13 mouse cellular contexts compared by ENCODE assay signal in the genomic region with DNA sequence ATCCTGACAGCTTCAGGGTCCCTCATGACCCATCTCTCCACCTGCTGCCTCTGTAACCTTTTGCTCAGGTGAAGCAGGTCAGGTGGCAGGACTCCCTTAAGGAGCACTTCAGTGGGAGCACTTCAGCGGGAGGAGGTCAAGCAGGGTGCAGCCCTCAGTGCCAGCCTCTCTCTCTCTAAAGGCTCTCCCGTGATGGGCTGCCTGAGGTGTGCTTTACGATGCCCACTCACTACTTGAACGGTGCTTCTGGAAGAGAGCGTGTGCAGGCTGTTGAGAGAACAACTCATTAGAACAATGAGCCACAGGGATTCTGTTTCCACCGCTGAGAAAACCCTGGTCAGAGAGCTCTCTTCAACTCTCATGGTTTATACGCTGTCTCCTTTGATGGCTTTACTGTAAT.
"Had no signal": no experiment of that assay in that cellular context is flagged by ENCODE, and none has a peak within 500 bp of the region (broad histone marks: within the 10 kb centered on the region; RNA-seq: fewer than 3 reads in every experiment).

No protein-coding gene starts in this region.

- H3K9me3 ChIP-seq: limb, embryonic 10.5 days; liver, embryonic 15.5 days; stomach, embryonic 15.5 days had no signal

- H3K36me3 ChIP-seq: limb, embryonic 10.5 days; liver, embryonic 15.5 days; stomach, embryonic 15.5 days had no signal

- H3K9ac ChIP-seq: liver, embryonic 15.5 days; stomach, embryonic 15.5 days had no signal

- ATAC-seq: lung, postnatal 0 days had no signal

- DNase-seq: kidney, adult 18-20 months; kidney, postnatal 10 days; kidney, postnatal 4 days; lung, adult 2 months; lung, postnatal 36 days; right cerebral cortex, postnatal 14 days; thymus, postnatal 4 days had no signal

- H3K4me3 ChIP-seq: layer of hippocampus, adult 2 months; limb, embryonic 10.5 days; liver, embryonic 15.5 days; stomach, embryonic 15.5 days had no signal

- H3K4me2 ChIP-seq: liver, embryonic 11.5 days; liver, embryonic 15.5 days; stomach, embryonic 15.5 days had no signal

- H3K27me3 ChIP-seq: liver, embryonic 15.5 days; stomach, embryonic 15.5 days had no signal

- H3K4me1 ChIP-seq: limb, embryonic 10.5 days; liver, embryonic 15.5 days; stomach, embryonic 15.5 days had no signal

- H3K27ac ChIP-seq: layer of hippocampus, adult 2 months; limb, embryonic 10.5 days; liver, embryonic 15.5 days; stomach, embryonic 15.5 days had no signal
